Mouse (Mus musculus) intestine, embryonic 14.5 days (tissue): ENCODE results near the gene Pde11a. TPM values are rescaled to one million over a fixed set of nuclear protein-coding genes. Genes with fewer than 3 reads are reported as not detected.

Source experiments
- ATAC-seq: fragments of 200-750 bp; cut with Nextera tagmentation; replicated peaks from 2 replicates; pipeline ENCODE4 v1.8.0; 2017; ENCODE audit warnings: low read depth, moderate number of reproducible peaks, moderate TSS enrichment, moderate library complexity; ENCODE audit not compliant: low FRiP score, low TSS enrichment
- DNase-seq: peaks from one replicate; pipeline ENCODE4 v3.0.0-alpha.2; 2018; ENCODE audit warnings: low spot score
- H3K27ac ChIP-seq: fragments of 300-500 bp; sonication (generic); 2 replicates; pipeline ENCODE4 v1.5.1; 2014; ENCODE audit warnings: low read depth, mild to moderate bottlenecking, control low read depth
- H3K27me3 ChIP-seq: fragments of 300-500 bp; sonication (generic); replicated peaks from 2 replicates; pipeline ENCODE4 v1.6.1; 2014; ENCODE audit warnings: low read length, control low read depth; ENCODE audit not compliant: control insufficient read depth, insufficient read depth
- H3K36me3 ChIP-seq: fragments of 300-500 bp; sonication (generic); 2 replicates; pipeline ENCODE4 v1.6.1; 2014; ENCODE audit warnings: low read length, control low read depth; ENCODE audit not compliant: control insufficient read depth, insufficient read depth
- H3K4me1 ChIP-seq: fragments of 300-500 bp; sonication (generic); replicated peaks from 2 replicates; pipeline ENCODE4 v1.6.1; 2014; ENCODE audit warnings: low read length, control low read depth, mixed read lengths; ENCODE audit not compliant: control insufficient read depth, insufficient read depth
- H3K4me2 ChIP-seq: fragments of 300-500 bp; sonication (generic); 2 replicates; pipeline ENCODE4 v1.6.1; 2014; ENCODE audit warnings: low read length
- H3K4me3 ChIP-seq: fragments of 300-500 bp; sonication (generic); 2 replicates; pipeline ENCODE4 v1.5.1; 2014; ENCODE audit warnings: low read depth, low read length, control low read depth, mixed read lengths
- H3K9ac ChIP-seq: fragments of 300-500 bp; sonication (generic); 2 replicates; pipeline ENCODE4 v1.6.1; 2014; ENCODE audit warnings: mild to moderate bottlenecking, low read length
- H3K9me3 ChIP-seq: fragments of 300-500 bp; sonication (generic); 2 replicates; pipeline ENCODE4 v1.6.1; 2016; ENCODE audit warnings: low read length, control low read depth; ENCODE audit not compliant: control insufficient read depth
- WGBS: fragments of 180-500 bp; shearing (Covaris S2); extraction: QIAGEN DNeasy Blood & Tissue Kit; methylation state at CpG from one replicate; pipeline ENCODE4 v1.1.7; 2014; 5-methylcytosine and 5-hydroxymethylcytosine counted together
- polyA plus RNA-seq: library from polyadenylated mRNA; unstranded; fragments of >200 nt; fragmentation: Nextera tagmentation; extraction: Ambion mirVana; gene quantifications from 2 replicates; pipeline ENCODE4 v1.2.1, GENCODE M21; 2014

Pde11a gene
- polyA plus RNA-seq: 0.38 and 0.42 TPM in 2 replicates

GRCm38 (mm10) chr2:76338215-76339156 lies at the start of gene Pde11a:
TSS of gene Pde11a (minus strand) at chr2:76338774.
- H3K27ac ChIP-seq: no peak within 1 kb of the TSS
- no peaks in the 10 kb centered on the region for H3K27me3 ChIP-seq
- H3K4me1 ChIP-seq: no peaks in the 10 kb centered on the region
- WGBS: 18% methylated on average over 40 of the region's 41 CpGs
- ATAC-seq (peak; percentile 95), DNase-seq (peak; percentile 78)
- no peaks in the 10 kb centered on the region for H3K9me3 ChIP-seq
- H3K4me2 ChIP-seq: peak within 1 kb of the TSS; percentile 66
- H3K4me3 ChIP-seq: peak within 1 kb of the TSS; percentile 44
- no peaks in the 10 kb centered on the region for H3K36me3 ChIP-seq
- H3K9ac ChIP-seq: 0 out of 2 replicates have a peak within 1 kb of the TSS, but pooled peaks have one; percentile 2

DNA sequence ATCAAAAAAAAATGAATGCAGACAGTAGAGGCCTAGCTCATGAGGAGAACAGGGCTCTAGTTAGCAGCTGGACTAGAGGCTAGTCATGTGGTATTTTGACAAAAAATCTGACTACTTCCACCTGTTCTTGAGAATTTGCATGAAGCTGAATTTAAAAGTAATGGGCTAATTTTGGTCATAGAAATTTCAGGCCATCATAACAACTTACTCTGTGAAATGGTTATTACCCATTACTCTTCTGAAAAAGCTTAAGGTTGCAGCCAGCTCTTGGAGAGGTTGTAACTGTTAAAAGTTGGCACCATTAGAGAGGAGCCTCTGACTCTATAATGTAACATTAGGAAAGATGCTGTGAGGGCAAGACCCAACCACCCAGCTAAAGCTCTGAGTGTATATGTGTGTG lies 48.0 kb upstream of the Pde11a start:
- H3K4me1 ChIP-seq: no peaks in the 10 kb centered on the region
- no peaks in the 10 kb centered on the region for H3K9me3 ChIP-seq
- no peak overlapping the region for H3K9ac ChIP-seq
- no peak overlapping the region for H3K4me3 ChIP-seq
- no peak overlapping the region for H3K27ac ChIP-seq
- peaks cover 31% of the 10 kb centered on the region for H3K36me3 ChIP-seq
- no peaks in the 10 kb centered on the region for H3K27me3 ChIP-seq
- no peak overlapping the region for H3K4me2 ChIP-seq
- DNase-seq (no peak), ATAC-seq (no peak)

GRCm38 (mm10) chr2:76378646-76379045 lies 40.1 kb upstream of the Pde11a start:
- no peak overlapping the region for H3K4me3 ChIP-seq
- ATAC-seq (no peak), DNase-seq (no peak)
- H3K9me3 ChIP-seq: no peaks in the 10 kb centered on the region
- H3K9ac ChIP-seq: no peak overlapping the region
- H3K4me1 ChIP-seq: no peaks in the 10 kb centered on the region
- H3K36me3 ChIP-seq: peaks cover 82% of the 10 kb centered on the region
- H3K27me3 ChIP-seq: no peaks in the 10 kb centered on the region
- WGBS: 95% methylated on average over 19 of the region's 19 CpGs
- H3K4me2 ChIP-seq: no peak overlapping the region
- no peak overlapping the region for H3K27ac ChIP-seq

DNA sequence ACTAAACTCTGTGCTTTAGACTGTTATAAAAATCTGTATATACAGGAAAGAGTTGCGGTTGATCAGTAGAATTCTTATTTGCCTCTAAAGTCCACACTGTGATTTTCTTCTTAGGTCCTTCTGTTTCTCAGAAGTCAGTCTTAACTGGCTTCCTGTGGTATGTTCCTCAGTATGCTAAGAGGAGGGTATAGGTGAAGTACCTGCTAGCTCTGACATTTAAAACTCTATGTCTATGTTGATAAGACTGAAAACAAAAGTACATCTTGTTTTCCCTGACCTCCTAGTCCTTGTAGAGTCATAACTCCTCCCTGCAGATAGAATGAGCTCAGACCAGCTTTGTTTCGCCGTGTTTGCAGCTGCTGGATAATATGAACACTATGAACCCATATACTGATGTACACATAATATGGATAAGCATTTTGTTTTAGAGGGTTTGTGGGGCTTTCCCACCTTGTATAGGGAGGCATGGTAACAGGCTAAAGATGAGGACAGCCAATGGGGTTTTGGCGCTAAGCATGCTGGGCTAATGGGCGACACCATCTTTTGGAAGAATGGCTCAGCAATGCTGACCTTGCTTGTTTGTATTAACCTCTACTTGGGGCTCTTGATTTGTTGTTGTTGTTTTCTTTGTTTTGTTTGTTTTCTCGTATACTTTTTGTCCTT lies 36.1 kb upstream of the Pde11a start:
- ATAC-seq (no peak), DNase-seq (no peak)
- 93% methylated on average over 6 of the region's 6 CpGs for WGBS

DNA sequence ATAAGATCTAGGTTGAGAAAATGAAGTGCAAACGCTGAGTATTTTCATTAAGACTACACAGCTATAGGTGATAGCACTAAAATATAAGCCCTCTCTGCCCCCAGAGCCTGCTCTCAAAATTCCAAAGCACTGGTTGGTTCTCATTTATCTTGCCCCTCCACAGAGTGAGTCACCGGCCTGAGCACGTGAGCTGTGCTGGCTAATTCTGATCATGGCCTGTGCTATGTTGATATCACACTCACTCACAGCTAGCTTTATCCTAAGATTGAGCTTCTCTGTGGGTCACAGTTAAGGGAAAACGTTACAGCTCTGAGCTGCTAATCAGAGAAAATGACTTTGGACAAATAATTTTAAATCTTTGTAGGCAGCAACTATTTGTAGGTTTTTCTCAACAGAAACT lies 33.7 kb upstream of the Pde11a start:
- Histone ChIP-seq H3K4me1 (peaks cover 4% of the 10 kb centered on the region; the same call in 1 of the 2 replicates), H3K4me3 (no peak overlapping the region), H3K4me2 (no peak overlapping the region), H3K9me3 (no peaks in the 10 kb centered on the region), H3K9ac (no peak overlapping the region), H3K36me3 (peaks cover 44% of the 10 kb centered on the region), H3K27ac (no peak overlapping the region), H3K27me3 (no peaks in the 10 kb centered on the region)
- 82% methylated on average over 4 of the region's 4 CpGs for WGBS
- DNase-seq (no peak), ATAC-seq (no peak)

More for the DNA sequence above, 36.1 kb upstream of the Pde11a start:
- Histone ChIP-seq H3K27ac (no peak overlapping the region), H3K27me3 (no peaks in the 10 kb centered on the region), H3K4me3 (no peak overlapping the region), H3K36me3 (peaks cover 68% of the 10 kb centered on the region), H3K9me3 (no peaks in the 10 kb centered on the region), H3K4me2 (no peak overlapping the region), H3K4me1 (peaks cover 4% of the 10 kb centered on the region; the same call in 1 of the 2 replicates), H3K9ac (no peak overlapping the region)

DNA sequence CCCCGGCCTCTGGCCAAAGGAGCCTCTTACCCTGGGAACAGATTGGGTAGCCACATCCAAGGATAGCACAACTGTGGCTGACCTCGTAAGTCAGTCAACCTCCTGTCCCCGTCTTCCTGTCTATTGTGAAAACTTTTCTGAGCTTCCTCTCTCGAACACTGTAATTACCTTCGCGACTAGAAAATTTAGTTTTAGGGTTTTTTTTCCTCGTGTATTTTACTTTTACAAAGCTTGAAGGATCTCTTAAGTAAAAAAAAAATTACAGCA lies 32.0 kb upstream of the Pde11a start:
- Histone ChIP-seq H3K27ac (no peak overlapping the region), H3K9ac (peak overlapping the region; percentile 79), H3K36me3 (peaks cover 35% of the 10 kb centered on the region), H3K4me1 (peaks cover 4% of the 10 kb centered on the region; the same call in 1 of the 2 replicates), H3K4me3 (peak overlapping the region; percentile 96), H3K27me3 (no peaks in the 10 kb centered on the region), H3K9me3 (no peaks in the 10 kb centered on the region), H3K4me2 (peak overlapping the region; percentile 80)
- DNase-seq (no peak), ATAC-seq (no peak)
- 4% methylated on average over 7 of the region's 7 CpGs for WGBS

DNA sequence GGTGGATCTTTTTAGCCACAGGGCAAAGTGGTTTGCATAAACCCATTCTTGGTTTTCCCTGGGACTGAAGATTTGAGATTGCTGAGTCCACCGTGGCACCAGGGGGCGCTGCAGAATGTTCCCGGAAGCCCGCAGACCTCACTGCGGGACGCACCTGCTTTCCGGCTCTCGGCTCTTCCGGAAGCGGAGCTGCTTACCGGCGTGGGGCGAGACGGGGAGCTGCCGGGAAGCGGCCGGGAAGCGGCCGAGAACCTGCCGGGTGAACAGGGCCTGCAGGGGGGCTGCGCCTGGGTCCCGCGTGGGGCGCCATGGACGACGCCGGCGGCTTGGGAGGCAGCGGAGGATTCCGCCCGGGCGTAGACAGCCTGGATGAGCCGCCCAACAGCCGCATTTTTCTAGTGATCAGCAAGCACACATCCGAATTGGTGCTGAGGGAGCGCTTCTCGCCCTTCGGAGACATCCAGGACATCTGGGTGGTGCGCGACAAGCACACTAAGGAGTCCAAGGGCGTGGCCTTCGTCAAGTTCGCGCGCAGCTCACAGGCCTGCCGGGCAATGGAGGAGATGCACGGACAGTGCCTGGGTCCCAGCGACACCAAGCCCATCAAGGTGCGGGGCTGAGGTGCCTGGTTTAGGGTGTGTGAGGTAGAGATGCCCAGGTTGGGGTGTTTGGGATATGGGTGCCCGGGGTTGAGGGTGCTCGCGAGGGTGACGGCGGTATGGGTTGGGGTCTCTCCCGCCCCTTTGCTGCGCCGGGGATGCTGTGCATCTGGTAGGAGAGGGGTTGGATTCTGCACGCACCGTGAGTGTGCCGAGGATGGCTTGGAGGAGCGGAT lies 31.5 kb upstream of the Pde11a start, which contains the start of gene Rbm45:
Gene Rbm45 (plus strand): TSS at position 164 of the 835 bp plus-strand sequence.
- Histone ChIP-seq H3K27me3 (no peaks in the 10 kb centered on the region), H3K4me3 (peak within 1 kb of the TSS; percentile 96), H3K4me2 (peak within 1 kb of the TSS; percentile 80), H3K36me3 (peaks cover 30% of the 10 kb centered on the region), H3K27ac (peak within 1 kb of the TSS; percentile 65), H3K9ac (peak within 1 kb of the TSS; percentile 79), H3K4me1 (peaks cover 4% of the 10 kb centered on the region; the same call in 1 of the 2 replicates), H3K9me3 (no peaks in the 10 kb centered on the region)
- DNase-seq (peak; percentile 92), ATAC-seq (peak; percentile 85)
- WGBS: under 1% methylated on average over 61 of the region's 61 CpGs
